Mouse (Mus musculus) T-cell, adult 2 months (primary cell): ENCODE measurements at regions not wholly inside any gene's neighbourhood (a gene's known extent, or its start where the extent isn't known, plus 50 kb on each side); places are given as distances from the start of the nearest gene placed in this dataset.

ENCODE experiments used
- DNase-seq: peaks from one replicate; pipeline ENCODE4 v3.0.0; 2022; ENCODE audit warnings: low spot score

DNA sequence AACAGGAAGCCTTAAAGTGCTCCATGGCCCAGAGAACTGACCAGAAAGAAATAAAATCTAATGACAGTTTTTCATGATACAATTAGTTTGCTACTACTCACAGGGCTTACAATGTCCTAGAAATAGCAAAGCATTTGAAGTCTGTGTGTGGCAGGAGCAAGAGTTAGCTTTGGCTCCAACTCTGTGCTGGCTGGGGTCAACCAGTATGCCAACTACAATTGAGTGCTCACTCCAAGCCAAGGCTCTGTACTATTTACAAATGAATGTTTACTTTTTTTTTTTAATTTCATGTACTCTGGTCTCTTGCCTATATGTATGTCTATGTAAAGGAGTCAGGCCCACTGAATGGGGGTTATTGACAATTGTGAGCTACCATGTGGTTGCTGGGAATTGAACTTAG, 75.7 kb upstream of the Jak1 start:
- no peak for DNase-seq

DNA sequence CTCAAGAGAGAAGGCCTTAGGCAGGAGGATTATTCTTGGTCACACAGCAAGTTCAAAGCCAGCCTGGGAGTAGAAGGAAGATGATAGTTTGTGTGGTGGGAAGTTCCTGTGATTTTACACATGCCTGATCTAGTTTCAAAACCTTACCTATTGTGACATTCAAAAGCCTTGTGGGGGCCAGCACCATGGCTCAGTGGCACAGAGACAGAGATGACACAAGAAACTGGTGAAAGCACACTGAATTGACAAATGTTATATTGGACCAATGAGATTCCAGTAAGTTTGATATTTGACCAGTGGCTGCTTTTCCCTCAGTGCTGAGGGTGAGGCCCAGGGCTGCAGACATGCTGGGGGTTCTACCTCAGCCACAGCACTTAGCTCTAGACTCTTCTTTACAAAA, 73.1 kb upstream of the Jak1 start:
- no peak for DNase-seq

GRCm38 (mm10) chr4:101336811-101337210, 71.7 kb upstream of the Jak1 start:
- DNase-seq: no peak

DNA sequence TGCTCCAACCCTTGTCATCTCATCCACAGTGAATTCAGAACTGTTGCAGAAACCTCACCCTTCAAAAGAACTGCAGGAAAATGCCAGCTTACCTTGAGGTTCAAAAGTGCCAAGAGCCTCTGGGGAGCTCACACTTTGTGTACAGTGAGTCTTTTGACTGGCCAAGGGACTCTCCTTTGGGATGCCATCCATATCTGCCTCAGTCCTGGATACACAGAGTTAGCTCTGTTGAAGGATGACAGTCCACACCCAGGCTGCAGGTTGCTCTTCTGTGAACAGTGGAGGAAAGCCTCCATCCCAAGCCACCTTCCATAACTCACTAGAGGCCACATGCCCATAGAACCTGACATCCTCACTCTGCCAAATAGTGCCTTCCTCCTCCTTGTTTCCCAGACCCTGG, 71.3 kb upstream of the Jak1 start:
- DNase-seq: no peak

DNA sequence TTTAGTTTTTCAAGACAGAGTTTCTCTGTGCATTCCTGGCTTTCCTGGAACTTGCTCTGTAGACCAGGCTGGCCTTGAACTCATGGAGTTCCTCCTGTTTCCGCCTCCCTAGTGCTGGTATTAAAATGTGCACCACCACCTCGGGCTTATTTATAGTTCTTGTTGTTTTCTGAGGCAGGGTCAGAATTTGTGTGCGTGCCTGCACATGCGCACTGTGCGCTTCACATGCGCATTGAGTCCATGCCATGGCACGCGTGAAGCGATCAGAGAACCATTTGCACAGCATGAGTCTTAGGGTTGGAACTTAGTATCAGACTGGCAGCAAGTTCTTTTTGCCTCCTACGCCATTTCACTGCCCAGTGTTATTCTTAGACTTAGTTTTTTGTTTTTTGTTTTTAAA, 68.8 kb upstream of the Jak1 start:
- no peak for DNase-seq

DNA sequence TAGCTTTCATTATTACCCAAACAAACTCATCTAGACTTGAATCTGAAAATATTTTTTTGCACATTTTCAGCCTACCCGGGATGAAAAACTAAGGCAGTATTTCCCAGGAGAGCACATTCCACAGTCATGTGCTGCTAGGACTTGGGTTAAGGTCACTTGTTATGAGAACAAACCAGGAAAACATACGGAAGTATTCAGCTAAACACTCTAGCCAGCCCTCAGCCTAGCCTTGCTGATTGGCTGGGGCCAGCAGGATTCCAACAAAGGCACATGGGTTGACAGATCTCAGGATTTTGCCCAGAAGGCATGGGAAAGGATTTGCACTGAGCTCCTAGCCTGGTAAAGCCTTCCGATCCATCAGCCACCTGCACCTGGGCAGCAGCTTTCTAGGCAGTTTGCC, 68.0 kb upstream of the Jak1 start:
- no peak for DNase-seq

DNA sequence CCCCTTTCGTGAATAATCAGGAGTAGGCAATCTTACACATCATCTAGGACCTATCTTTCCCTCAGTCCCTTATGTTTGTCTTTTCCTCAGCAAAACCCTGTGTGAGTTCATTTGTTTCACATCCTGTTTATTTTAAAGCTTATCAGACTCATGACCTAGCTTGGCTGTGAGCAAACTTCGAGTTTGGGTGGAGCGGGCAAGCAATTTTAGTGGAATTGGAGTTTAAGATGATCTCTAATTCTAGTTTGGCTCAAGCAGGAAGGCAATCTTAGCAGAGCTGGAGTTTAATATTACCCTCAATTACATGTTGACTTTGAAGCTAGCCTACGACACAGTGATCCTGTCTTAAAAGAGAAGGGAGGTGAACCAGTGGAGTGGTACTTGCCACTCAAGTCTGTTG, 66.1 kb upstream of the Jak1 start:
- no peak for DNase-seq

DNA sequence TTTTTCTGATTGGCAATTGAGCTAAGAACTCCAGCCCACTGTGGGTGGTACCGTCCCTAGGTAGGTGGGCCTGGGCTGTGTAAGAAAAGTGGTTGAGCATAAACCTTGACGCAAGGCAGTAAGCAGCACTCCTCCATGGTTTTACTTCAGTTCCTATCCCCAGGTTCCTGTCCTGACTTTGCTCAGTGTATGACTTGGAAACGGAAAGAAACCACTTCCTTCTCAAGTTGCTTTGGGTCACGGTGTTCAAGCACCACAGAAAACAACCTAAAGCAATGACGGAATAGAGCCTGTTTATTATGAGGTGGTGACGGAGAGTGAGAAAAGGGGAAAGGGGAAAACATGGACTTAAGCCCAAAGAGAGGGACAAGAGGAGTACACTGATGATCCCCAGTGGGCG, 64.0 kb upstream of the Jak1 start:
- peak; percentile 49 for DNase-seq

DNA sequence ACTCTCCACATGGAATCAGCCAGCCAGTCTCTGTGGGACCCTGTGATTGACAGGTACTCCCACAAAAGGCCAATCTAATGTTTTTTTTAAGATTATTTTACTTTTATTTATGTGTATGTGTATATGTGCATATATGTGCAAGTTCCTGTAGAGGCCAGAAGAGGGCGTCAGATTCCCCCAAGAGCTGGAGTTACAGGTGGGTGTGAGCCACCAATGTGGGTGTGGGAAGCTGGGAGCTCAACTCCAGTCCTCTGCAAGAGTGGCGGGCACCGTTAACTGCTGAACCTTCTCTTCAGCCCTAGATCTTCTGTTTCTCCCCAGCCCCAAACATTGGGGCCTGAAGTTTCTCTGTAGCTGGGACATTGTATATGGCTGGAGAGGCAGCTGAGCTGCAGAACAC, 61.0 kb upstream of the Jak1 start:
- no peak for DNase-seq

GRCm38 (mm10) chr4:101321731-101322130, 56.6 kb upstream of the Jak1 start:
- DNase-seq: no peak

DNA sequence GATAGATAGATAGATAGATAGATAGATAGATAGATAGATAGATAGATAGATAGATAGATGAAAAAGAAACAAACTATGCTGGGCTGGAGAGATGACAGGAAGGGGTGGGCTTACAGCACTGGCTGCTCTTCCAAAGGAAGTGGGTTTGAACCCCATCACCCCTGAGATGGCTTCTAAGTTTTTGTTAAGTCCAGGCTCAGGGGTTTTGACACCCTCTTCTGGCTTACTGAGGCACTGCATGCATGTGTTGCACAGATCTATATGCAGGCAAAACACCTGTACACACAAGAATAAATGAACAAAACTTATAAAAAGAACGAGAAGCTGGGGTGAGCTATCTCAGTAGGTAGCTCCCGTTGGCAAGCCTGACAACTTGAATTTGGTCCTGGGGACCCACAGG, 55.5 kb upstream of the Jak1 start:
- DNase-seq: peak; percentile 82

- DNase-seq: no peak
These were observed 54.7 kb upstream of the Jak1 start for GRCm38 (mm10) chr4:101319681-101320220.

DNA sequence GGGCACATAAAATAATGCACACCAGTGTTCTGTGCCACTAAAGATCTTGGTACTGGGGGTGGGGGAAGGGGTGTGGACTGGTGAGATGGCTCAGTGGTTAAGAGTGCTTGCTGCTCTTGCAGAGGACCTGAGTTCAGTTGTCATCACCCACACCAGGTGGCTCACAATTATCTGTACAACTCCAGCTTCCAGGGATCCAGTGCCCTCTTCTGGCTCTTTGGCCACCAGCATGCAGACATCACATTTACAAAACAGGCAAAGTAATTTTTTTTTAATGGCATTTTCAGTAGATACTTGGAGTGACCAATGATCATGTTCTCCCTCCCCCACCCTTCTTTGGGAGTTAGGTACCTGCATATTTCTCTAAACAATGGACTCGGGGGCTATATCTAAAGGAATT, 53.8 kb upstream of the Jak1 start:
- DNase-seq: no peak

DNA sequence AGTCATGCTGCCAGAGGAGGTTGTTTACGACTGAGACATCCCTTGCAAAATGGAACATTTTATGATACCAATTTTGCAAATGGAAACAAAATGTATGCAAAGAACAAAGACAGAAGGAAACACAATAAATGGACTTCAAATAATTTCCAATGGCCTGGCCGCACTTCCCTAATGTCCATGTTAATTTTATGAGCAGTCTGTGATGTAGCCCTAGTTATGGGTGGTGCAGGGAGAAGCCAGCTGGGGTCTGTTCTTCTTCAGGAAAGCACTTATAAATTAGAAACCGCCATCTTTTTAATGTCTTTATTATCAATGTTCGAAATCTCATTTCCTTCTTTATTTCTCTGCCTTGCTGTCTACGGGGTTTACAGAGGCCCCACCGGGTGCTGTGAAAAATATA, 51.0 kb upstream of the Jak1 start:
- DNase-seq: no peak
